Mouse (Mus musculus) liver, adult 2 months (tissue): ENCODE results near the gene Tubg2.

Experiments
- CTCF ChIP-seq: fragments of 200-500 bp; IDR thresholded peaks from 2 replicates; pipeline ENCODE4 v1.5.1; 2011; ENCODE audit warnings: low read depth, low read length, control low read depth
- POLR2A ChIP-seq: fragments of 200-500 bp; IDR thresholded peaks from 2 replicates; pipeline ENCODE4 v1.6.1; 2011; ENCODE audit warnings: low read length, control low read depth; ENCODE audit not compliant: insufficient read depth; ENCODE audit errors: extremely low read depth

DNA sequence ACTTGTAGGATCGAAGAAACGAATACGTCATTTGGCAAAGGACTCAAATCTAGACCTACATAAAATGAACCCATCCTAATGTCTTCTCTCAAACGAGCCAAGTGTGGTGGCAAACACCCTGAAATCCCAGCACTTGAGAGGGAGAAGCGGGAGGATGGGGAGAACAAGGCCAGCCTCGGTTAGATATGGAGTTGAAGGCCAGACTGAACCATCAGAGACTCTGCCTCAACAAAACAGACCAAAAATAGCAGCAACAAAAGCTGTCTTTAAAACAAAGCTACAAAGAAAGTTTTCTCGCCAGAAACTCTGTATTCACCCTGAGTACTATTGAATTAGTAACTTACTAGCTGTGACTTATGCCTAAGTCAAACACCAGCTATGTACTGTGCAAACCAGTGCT lies 18.7 kb upstream of the Tubg2 start:
- no peak for TF ChIP-seq CTCF
- TF ChIP-seq POLR2A, result no peak
